Comparison of ENCODE assay signal across 8 mouse cellular contexts in genomic region chr19:45078971-45079764, GRCm38 (mm10). TPM values are rescaled to one million over a fixed set of nuclear protein-coding genes. Genes with fewer than 3 reads are reported as not detected.
DNase-seq lines count a peak whose midpoint lies in the region; ATAC-seq and TF ChIP-seq lines count a peak whose summit lies in the region.

No protein-coding gene starts in this region.

- no peak for TF ChIP-seq EP300 in stomach, postnatal 0 days (optimal IDR thresholded peaks at IDR 0.05)

- H3K4me2 ChIP-seq in embryonic facial prominence, embryonic 11.5 days (ENCODE audit: low read depth, low read length) = peak overlapping the region; percentile 44
- peak overlapping the region; percentile 55 for H3K4me2 ChIP-seq in hindbrain, embryonic 15.5 days
- peak overlapping the region; percentile 60 for H3K4me2 ChIP-seq in lung, embryonic 16.5 days (ENCODE audit: low read depth, low read length)
- H3K4me2 ChIP-seq in stomach, postnatal 0 days (replicated peaks; ENCODE audit: low read depth) = peak overlapping the region; percentile 71

- no peak for TF ChIP-seq POLR2A in liver, adult 2 months (IDR thresholded peaks at IDR 0.05; ENCODE audit: extremely low read depth, insufficient read depth, low read length)

- no peak for DNase-seq in liver, adult 2 months (ENCODE audit: extremely low read depth, low read depth, low spot score)
- DNase-seq in liver = no peak
- DNase-seq in embryonic facial prominence, embryonic 11.5 days (ENCODE audit: low spot score) = peak; percentile 64
- DNase-seq in stomach, postnatal 0 days (ENCODE audit: low spot score) = peak; percentile 44
- no peak for DNase-seq in adrenal gland, postnatal 10 days
- DNase-seq in right cerebral cortex, postnatal 10 days (ENCODE audit: low spot score in 2 of 2) = no peak

- H3K27me3 ChIP-seq in liver, adult 2 months (ENCODE audit: control insufficient read depth, insufficient read depth, low read length) = peaks cover 8% of the 10 kb centered on the region; the same call in 1 of the 2 replicates
- peaks cover 46% of the 10 kb centered on the region for H3K27me3 ChIP-seq in embryonic facial prominence, embryonic 11.5 days (ENCODE audit: control insufficient read depth, insufficient read depth, low read length)
- H3K27me3 ChIP-seq in hindbrain, embryonic 15.5 days = peaks cover 83% of the 10 kb centered on the region
- peaks cover 57% of the 10 kb centered on the region for H3K27me3 ChIP-seq in lung, embryonic 16.5 days (ENCODE audit: control insufficient read depth, insufficient read depth, low read depth, low read length)
- peaks cover 14% of the 10 kb centered on the region; the same call in 1 of the 2 replicates for H3K27me3 ChIP-seq in stomach, postnatal 0 days (ENCODE audit: control insufficient read depth, insufficient read depth, low read length)

- no peaks in the 10 kb centered on the region for H3K79me2 ChIP-seq in liver, adult 2 months (ENCODE audit: control insufficient read depth, insufficient read depth, low read length)

- TF ChIP-seq CTCF in liver, adult 2 months (IDR thresholded peaks at IDR 0.05; ENCODE audit: low read depth, low read length) = no peak
- peak; percentile 72 for TF ChIP-seq CTCF in stomach, postnatal 0 days (IDR thresholded peaks at IDR 0.05; ENCODE audit: low read depth)

- H3K27ac ChIP-seq in liver, adult 2 months (replicated peaks; ENCODE audit: insufficient read depth, low read depth, low read length) = no peak overlapping the region
- no peak overlapping the region for H3K27ac ChIP-seq in embryonic facial prominence, embryonic 11.5 days (replicated peaks; ENCODE audit: low read depth, low read length)
- no peak overlapping the region for H3K27ac ChIP-seq in hindbrain, embryonic 15.5 days (replicated peaks)
- H3K27ac ChIP-seq in lung, embryonic 16.5 days (ENCODE audit: low read length) = peak overlapping the region; percentile 18; the same call in 1 of the 2 replicates
- 0 out of 2 replicates have a peak overlapping the region, but pooled peaks have one; percentile 9 for H3K27ac ChIP-seq in stomach, postnatal 0 days (replicated peaks)

- H3K4me1 ChIP-seq in liver, adult 2 months (ENCODE audit: control insufficient read depth, insufficient read depth, low read length) = peaks cover 8% of the 10 kb centered on the region
- H3K4me1 ChIP-seq in embryonic facial prominence, embryonic 11.5 days (ENCODE audit: control insufficient read depth, insufficient read depth, low read length) = peaks cover 11% of the 10 kb centered on the region
- peaks cover 44% of the 10 kb centered on the region for H3K4me1 ChIP-seq in hindbrain, embryonic 15.5 days (replicated peaks)
- H3K4me1 ChIP-seq in lung, embryonic 16.5 days (replicated peaks; ENCODE audit: control insufficient read depth, insufficient read depth, low read length) = peaks cover 50% of the 10 kb centered on the region
- H3K4me1 ChIP-seq in stomach, postnatal 0 days (replicated peaks; ENCODE audit: control insufficient read depth, insufficient read depth) = peaks cover 17% of the 10 kb centered on the region

- 17% methylated on average over 17 of the region's 17 CpGs for WGBS in liver, adult 2 months
- 4% methylated on average over 17 of the region's 17 CpGs for WGBS in embryonic facial prominence, embryonic 11.5 days
- WGBS in hindbrain, embryonic 15.5 days = 4% methylated on average over 17 of the region's 17 CpGs
- WGBS in lung, embryonic 16.5 days = 8% methylated on average over 17 of the region's 17 CpGs
- WGBS in stomach, postnatal 0 days = 11% methylated on average over 17 of the region's 17 CpGs

- peak overlapping the region; percentile 16; the same call in 1 of the 2 replicates for H3K4me3 ChIP-seq in liver, adult 2 months (ENCODE audit: insufficient read depth, low read depth, low read length)
- peak overlapping the region; percentile 27; the same call in 1 of the 2 replicates for H3K4me3 ChIP-seq in embryonic facial prominence, embryonic 11.5 days (ENCODE audit: low read depth, low read length)
- peak overlapping the region; percentile 22; the same call in 1 of the 2 replicates for H3K4me3 ChIP-seq in hindbrain, embryonic 15.5 days
- peak overlapping the region; percentile 36 for H3K4me3 ChIP-seq in lung, embryonic 16.5 days (ENCODE audit: low read length)
- H3K4me3 ChIP-seq in stomach, postnatal 0 days (ENCODE audit: low read depth, low read length) = peak overlapping the region; percentile 29

- no peak overlapping the region for H3K9ac ChIP-seq in liver, adult 2 months (ENCODE audit: low read depth, low read length)
- no peak overlapping the region for H3K9ac ChIP-seq in embryonic facial prominence, embryonic 11.5 days (replicated peaks; ENCODE audit: low read length)
- H3K9ac ChIP-seq in hindbrain, embryonic 15.5 days = no peak overlapping the region
- H3K9ac ChIP-seq in lung, embryonic 16.5 days (ENCODE audit: low read length) = peak overlapping the region; percentile 42
- peak overlapping the region; percentile 47; the same call in 1 of the 2 replicates for H3K9ac ChIP-seq in stomach, postnatal 0 days (ENCODE audit: low read length)

- H3K9me3 ChIP-seq in embryonic facial prominence, embryonic 11.5 days (replicated peaks; ENCODE audit: control insufficient read depth, low read length) = no peaks in the 10 kb centered on the region
- no peaks in the 10 kb centered on the region for H3K9me3 ChIP-seq in hindbrain, embryonic 15.5 days
- H3K9me3 ChIP-seq in lung, embryonic 16.5 days (ENCODE audit: control insufficient read depth, low read length) = no peaks in the 10 kb centered on the region
- H3K9me3 ChIP-seq in stomach, postnatal 0 days (ENCODE audit: control insufficient read depth, low read length) = no peaks in the 10 kb centered on the region

- no peak for ATAC-seq in embryonic facial prominence, embryonic 11.5 days (replicated peaks; ENCODE audit: insufficient number of reproducible peaks, low FRiP score, low TSS enrichment, low read depth)
- ATAC-seq in hindbrain, embryonic 15.5 days (ENCODE audit: low FRiP score, low read depth) = no peak
- ATAC-seq in lung, embryonic 16.5 days (ENCODE audit: low read depth) = peak; percentile 18; the same call in 1 of the 2 replicates
- peak; percentile 27; the same call in 1 of the 2 replicates for ATAC-seq in stomach, postnatal 0 days (ENCODE audit: low FRiP score, low TSS enrichment)

- no peaks in the 10 kb centered on the region for H3K36me3 ChIP-seq in liver, adult 2 months (ENCODE audit: control insufficient read depth, insufficient read depth, low read length)
- H3K36me3 ChIP-seq in embryonic facial prominence, embryonic 11.5 days (replicated peaks; ENCODE audit: control insufficient read depth, insufficient read depth, low read depth, low read length) = no peaks in the 10 kb centered on the region
- H3K36me3 ChIP-seq in hindbrain, embryonic 15.5 days = no peaks in the 10 kb centered on the region
- no peaks in the 10 kb centered on the region for H3K36me3 ChIP-seq in lung, embryonic 16.5 days (ENCODE audit: control insufficient read depth, insufficient read depth, low read length)
- no peaks in the 10 kb centered on the region for H3K36me3 ChIP-seq in stomach, postnatal 0 days (ENCODE audit: control insufficient read depth, insufficient read depth, low read length)

RNA-seq across cellular contexts. Expression of gene Kazald1, which starts 4.1 kb away (rescaled TPM):
- total RNA-seq in liver, adult 2 months (2014; rRNA removed) = 0.67 and 1.2 TPM in 2 replicates
- 1.1 and 1.2 TPM in 2 replicates for polyA plus RNA-seq in liver, adult 2 months (2012; rRNA removed)
- 2.9 and 6.5 TPM in 2 replicates for polyA plus RNA-seq in embryonic facial prominence, embryonic 11.5 days (2014; fragmentation: Nextera tagmentation; extraction: Ambion mirVana)
- polyA plus RNA-seq in hindbrain, embryonic 15.5 days (2015; fragmentation: Nextera tagmentation; extraction: Ambion mirVana) = 2.3 and 2.6 TPM in 2 replicates
- 6.8 and 9.8 TPM in 2 replicates for polyA plus RNA-seq in lung, embryonic 16.5 days (2015; fragmentation: Nextera tagmentation; extraction: Ambion mirVana)
- polyA plus RNA-seq in stomach, postnatal 0 days (2015; fragmentation: Nextera tagmentation; extraction: Ambion mirVana) = 3.0 and 3.8 TPM in 2 replicates
- 1 to 10 TPM; 8.2 to 9.2 TPM for total RNA-seq in adrenal gland, postnatal 10 days (2021)

RNA-seq across cellular contexts. Expression of gene Sfxn3, which starts 31.9 kb away (rescaled TPM):
- 0.65 and 0.94 TPM in 2 replicates for total RNA-seq in liver, adult 2 months (2014; rRNA removed)
- 0.76 and 1.5 TPM in 2 replicates for polyA plus RNA-seq in liver, adult 2 months (2012; rRNA removed)
- 14.7 and 15.4 TPM in 2 replicates for polyA plus RNA-seq in embryonic facial prominence, embryonic 11.5 days (2014; fragmentation: Nextera tagmentation; extraction: Ambion mirVana)
- polyA plus RNA-seq in hindbrain, embryonic 15.5 days (2015; fragmentation: Nextera tagmentation; extraction: Ambion mirVana) = 74.7 and 90.5 TPM in 2 replicates
- polyA plus RNA-seq in lung, embryonic 16.5 days (2015; fragmentation: Nextera tagmentation; extraction: Ambion mirVana) = 26.0 and 26.1 TPM in 2 replicates
- 26.7 and 29.7 TPM in 2 replicates for polyA plus RNA-seq in stomach, postnatal 0 days (2015; fragmentation: Nextera tagmentation; extraction: Ambion mirVana)
- 10 to 100 TPM; 39.3 to 51.5 TPM for total RNA-seq in adrenal gland, postnatal 10 days (2021)

RNA-seq across cellular contexts. Expression of gene Pdzd7, which starts 33.7 kb away (rescaled TPM):
- total RNA-seq in liver, adult 2 months (2014; rRNA removed) = not detected in 2 replicates
- 0.06 TPM in 1 of 2 replicates, not detected in the other for polyA plus RNA-seq in liver, adult 2 months (2012; rRNA removed)
- 0.21 and 0.41 TPM in 2 replicates for polyA plus RNA-seq in embryonic facial prominence, embryonic 11.5 days (2014; fragmentation: Nextera tagmentation; extraction: Ambion mirVana)
- 2.6 and 3.2 TPM in 2 replicates for polyA plus RNA-seq in hindbrain, embryonic 15.5 days (2015; fragmentation: Nextera tagmentation; extraction: Ambion mirVana)
- polyA plus RNA-seq in lung, embryonic 16.5 days (2015; fragmentation: Nextera tagmentation; extraction: Ambion mirVana) = 0.21 and 0.33 TPM in 2 replicates
- 0.33 TPM in 2 replicates for polyA plus RNA-seq in stomach, postnatal 0 days (2015; fragmentation: Nextera tagmentation; extraction: Ambion mirVana)
- total RNA-seq in adrenal gland, postnatal 10 days (2021) = under 1 TPM; 0.21 to 0.48 TPM

Comparison
In these comparisons a context has a peak if more than half of its experiments do, and no peak if none do; other contexts are left out.
1. DNase-seq: peak in embryonic facial prominence, embryonic 11.5 days (single experiment) and stomach, postnatal 0 days (single experiment); none in liver, adult 2 months (single experiment), liver (single experiment), adrenal gland, postnatal 10 days (single experiment) and right cerebral cortex, postnatal 10 days (0 of 2).
2. H3K27ac ChIP-seq: peak in lung, embryonic 16.5 days (single experiment) and stomach, postnatal 0 days (single experiment); none in liver, adult 2 months (single experiment), embryonic facial prominence, embryonic 11.5 days (single experiment) and hindbrain, embryonic 15.5 days (single experiment).
3. H3K9ac ChIP-seq: peak in lung, embryonic 16.5 days (single experiment) and stomach, postnatal 0 days (single experiment); none in liver, adult 2 months (single experiment), embryonic facial prominence, embryonic 11.5 days (single experiment) and hindbrain, embryonic 15.5 days (single experiment).
4. ATAC-seq: peak in lung, embryonic 16.5 days (single experiment) and stomach, postnatal 0 days (single experiment); none in embryonic facial prominence, embryonic 11.5 days (single experiment) and hindbrain, embryonic 15.5 days (single experiment).
5. Peak in every context shown above with its lines, with median percentiles within 50 percentile points of each other: H3K4me3 ChIP-seq and H3K4me2 ChIP-seq.